Mouse (Mus musculus): Measurements from ENCODE around the gene Ttc23l.

Ttc23l gene

GRCm38 (mm10) chr15:10558465-10558864 lies at the start of gene Ttc23l:
Gene Ttc23l (minus strand): TSS chr15:10558668.
- no peak for DNase-seq

GRCm38 (mm10) chr15:10599413-10599812 lies 40.9 kb upstream of the Ttc23l start:
- DNase-seq, result no peak

- peak in 1 of 2 experiments; percentile 48 for DNase-seq
Observed at GRCm38 (mm10) chr15:10598259-10599225, 40.1 kb upstream of the Ttc23l start.

- peak; percentile 43 to 59 for DNase-seq
Observed at GRCm38 (mm10) chr15:10596871-10597270, 38.4 kb upstream of the Ttc23l start.

- DNase-seq, result no peak
Observed at GRCm38 (mm10) chr15:10595408-10595807, 36.9 kb upstream of the Ttc23l start.

GRCm38 (mm10) chr15:10594910-10595309 lies 36.4 kb upstream of the Ttc23l start:
- DNase-seq, result no peak

GRCm38 (mm10) chr15:10593094-10593493 lies 34.6 kb upstream of the Ttc23l start:
- no peak for DNase-seq

- no peak for DNase-seq
Observed at GRCm38 (mm10) chr15:10586565-10586964, 28.1 kb upstream of the Ttc23l start.

- no peak for DNase-seq
Observed at GRCm38 (mm10) chr15:10584359-10585187, 26.1 kb upstream of the Ttc23l start.

GRCm38 (mm10) chr15:10583408-10583807 lies 24.9 kb upstream of the Ttc23l start:
- peak; percentile 77 to 80 for DNase-seq

- DNase-seq, result no peak
Observed at GRCm38 (mm10) chr15:10579159-10579558, 20.7 kb upstream of the Ttc23l start.

GRCm38 (mm10) chr15:10566486-10566885 lies 8.0 kb upstream of the Ttc23l start:
- DNase-seq, result no peak

GRCm38 (mm10) chr15:10564201-10564600 lies 5.7 kb upstream of the Ttc23l start:
- no peak for DNase-seq

- DNase-seq, result no peak
Observed at GRCm38 (mm10) chr15:10562281-10562680, 3.8 kb upstream of the Ttc23l start.

GRCm38 (mm10) chr15:10560005-10560404 lies 1.5 kb upstream of the Ttc23l start:
- no peak for DNase-seq

- DNase-seq, result no peak
Observed at GRCm38 (mm10) chr15:10554336-10554735, 4.1 kb downstream of the Ttc23l start.

GRCm38 (mm10) chr15:10540271-10541088 lies 18.0 kb downstream of the Ttc23l start:
- peak; percentile 10 to 34 for DNase-seq

- no peak for DNase-seq
Observed at GRCm38 (mm10) chr15:10535969-10536368, 22.5 kb downstream of the Ttc23l start.

GRCm38 (mm10) chr15:10534591-10534990 lies 23.9 kb downstream of the Ttc23l start:
- DNase-seq, result no peak

GRCm38 (mm10) chr15:10533361-10533760 lies 25.1 kb downstream of the Ttc23l start:
- peak in 1 of 2 experiments; percentile 3 for DNase-seq

- DNase-seq, result no peak
Observed at GRCm38 (mm10) chr15:10531352-10531751, 27.1 kb downstream of the Ttc23l start.

GRCm38 (mm10) chr15:10525896-10526295 lies 32.6 kb downstream of the Ttc23l start:
- DNase-seq, result no peak

- no peak for DNase-seq
Observed at GRCm38 (mm10) chr15:10515166-10515565, 43.3 kb downstream of the Ttc23l start.

All from kidney, postnatal 36 days (tissue).